Mouse (Mus musculus) liver, postnatal 0 days (tissue): ENCODE results near the gene Dach1. TPM values are rescaled to one million over a fixed set of nuclear protein-coding genes. Genes with fewer than 3 reads are reported as not detected.

Experiments used
- ATAC-seq: fragments of 200-750 bp; cut with Nextera tagmentation; 2 replicates; pipeline ENCODE4 v1.8.0; 2017; ENCODE audit warnings: mild to moderate bottlenecking, moderate library complexity
- DNase-seq: peaks from one replicate; pipeline ENCODE4 v3.0.0-alpha.2; 2016
- H3K27ac ChIP-seq: fragments of 300-500 bp; sonication (generic); 2 replicates; pipeline ENCODE4 v1.5.1; 2014; ENCODE audit warnings: antibody characterized with exemption, moderate library complexity, mild to moderate bottlenecking, low read depth
- H3K27me3 ChIP-seq: fragments of 300-500 bp; sonication (generic); 2 replicates; pipeline ENCODE4 v1.6.1; 2014; ENCODE audit warnings: low read length, control low read depth, mixed read lengths; ENCODE audit not compliant: insufficient read depth
- H3K36me3 ChIP-seq: fragments of 300-500 bp; sonication (generic); replicated peaks from 2 replicates; pipeline ENCODE4 v1.6.1; 2014; ENCODE audit warnings: mild to moderate bottlenecking, control low read depth, low read length, moderate library complexity, mixed read lengths; ENCODE audit not compliant: insufficient read depth
- H3K4me1 ChIP-seq: fragments of 300-500 bp; sonication (generic); 2 replicates; pipeline ENCODE4 v1.6.1; 2014; ENCODE audit warnings: antibody characterized with exemption, mild to moderate bottlenecking, control low read depth; ENCODE audit not compliant: insufficient read depth
- H3K4me2 ChIP-seq: fragments of 300-500 bp; sonication (generic); 2 replicates; pipeline ENCODE4 v1.6.1; 2014; ENCODE audit warnings: low read depth, mild to moderate bottlenecking, low read length, moderate library complexity, mixed read lengths
- H3K4me3 ChIP-seq: fragments of 300-500 bp; sonication (generic); 2 replicates; pipeline ENCODE4 v1.5.1; 2014; ENCODE audit warnings: low read depth, low read length
- H3K9ac ChIP-seq: fragments of 300-500 bp; sonication (generic); replicated peaks from 2 replicates; pipeline ENCODE4 v1.6.1; 2014; ENCODE audit warnings: mild to moderate bottlenecking, moderate library complexity
- H3K9me3 ChIP-seq: fragments of 300-500 bp; sonication (generic); 2 replicates; pipeline ENCODE4 v1.6.1; 2016; ENCODE audit warnings: mild to moderate bottlenecking, control low read depth, low read length, mixed read lengths
- CTCF ChIP-seq: sonication (generic); IDR thresholded peaks from 2 replicates; pipeline ENCODE4 v1.5.1; 2016; ENCODE audit warnings: antibody characterized with exemption, low read depth
- EP300 ChIP-seq: IDR thresholded peaks from 2 replicates; pipeline ENCODE4 v1.6.1; 2016; ENCODE audit warnings: antibody characterized with exemption, low read depth, mild to moderate bottlenecking
- WGBS: fragments of 180-500 bp; shearing (Covaris S2); extraction: QIAGEN DNeasy Blood & Tissue Kit; methylation state at CpG from one replicate; pipeline ENCODE4 v1.1.7; 2014; ENCODE audit not compliant: insufficient replicate concordance; 5-methylcytosine and 5-hydroxymethylcytosine counted together
- polyA plus RNA-seq: library from polyadenylated mRNA; unstranded; fragments of >200 nt; fragmentation: Nextera tagmentation; extraction: Ambion mirVana; gene quantifications from 2 replicates; pipeline ENCODE4 v1.2.1, GENCODE M21; 2015

Dach1 gene
- polyA plus RNA-seq, 1 experiment from 2014 or later = 0.39 TPM

DNA sequence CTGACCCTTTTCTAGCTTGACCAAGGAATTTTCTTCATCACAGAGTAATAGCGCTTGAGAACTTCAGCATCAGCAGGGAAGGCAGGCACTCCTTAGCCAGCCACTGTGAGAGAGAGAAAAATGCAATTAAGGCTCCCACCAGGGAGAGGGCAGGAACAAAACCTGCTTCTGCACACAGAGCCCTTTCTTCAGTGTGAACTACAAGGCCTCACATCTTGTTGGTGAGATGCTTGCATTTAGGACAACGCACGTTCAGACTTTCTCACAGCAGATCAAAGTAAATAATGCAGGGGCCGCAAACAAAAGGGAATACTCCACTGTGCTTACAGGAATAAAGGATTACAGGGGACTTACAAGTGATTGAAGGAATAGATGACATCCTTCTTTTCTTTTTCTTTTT, 74.3 kb downstream of the Dach1 start:
- ATAC-seq (no peak), DNase-seq (no peak)
- Histone ChIP-seq H3K27me3 (no peaks in the 10 kb centered on the region), H3K27ac (no peak overlapping the region), H3K9ac (no peak overlapping the region), H3K4me3 (no peak overlapping the region), H3K4me2 (no peak overlapping the region), H3K4me1 (no peaks in the 10 kb centered on the region), H3K36me3 (no peaks in the 10 kb centered on the region), H3K9me3 (no peaks in the 10 kb centered on the region)
- WGBS = 75% methylated on average over 4 of the region's 4 CpGs
- TF ChIP-seq EP300 (no peak), CTCF (no peak)

DNA sequence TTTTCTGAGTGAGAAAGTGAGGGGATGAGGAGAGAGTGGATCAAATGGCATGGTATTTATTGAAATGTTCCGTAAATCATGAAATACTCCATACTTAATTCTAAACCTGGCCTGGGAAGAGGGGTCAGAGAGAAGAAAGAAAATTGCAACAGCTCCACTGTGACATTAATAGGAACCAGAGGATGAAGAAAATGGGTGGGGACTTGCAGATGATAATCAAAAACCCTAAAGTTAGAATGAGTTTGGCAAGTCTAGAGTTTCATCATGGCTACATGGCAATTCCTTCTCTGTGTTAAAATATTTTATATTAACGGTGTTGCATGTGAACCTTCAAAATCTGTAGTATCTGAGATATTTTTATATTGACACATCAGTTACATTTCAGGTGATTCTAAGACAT, 80.3 kb downstream of the Dach1 start:
- Histone ChIP-seq H3K9ac (no peak overlapping the region), H3K27me3 (no peaks in the 10 kb centered on the region), H3K9me3 (no peaks in the 10 kb centered on the region), H3K4me3 (no peak overlapping the region), H3K36me3 (no peaks in the 10 kb centered on the region), H3K4me1 (no peaks in the 10 kb centered on the region), H3K27ac (no peak overlapping the region), H3K4me2 (no peak overlapping the region)
- WGBS = 73% methylated on average over 2 of the region's 2 CpGs
- DNase-seq (no peak), ATAC-seq (no peak)
- no peak for TF ChIP-seq CTCF
- no peak for TF ChIP-seq EP300

DNA sequence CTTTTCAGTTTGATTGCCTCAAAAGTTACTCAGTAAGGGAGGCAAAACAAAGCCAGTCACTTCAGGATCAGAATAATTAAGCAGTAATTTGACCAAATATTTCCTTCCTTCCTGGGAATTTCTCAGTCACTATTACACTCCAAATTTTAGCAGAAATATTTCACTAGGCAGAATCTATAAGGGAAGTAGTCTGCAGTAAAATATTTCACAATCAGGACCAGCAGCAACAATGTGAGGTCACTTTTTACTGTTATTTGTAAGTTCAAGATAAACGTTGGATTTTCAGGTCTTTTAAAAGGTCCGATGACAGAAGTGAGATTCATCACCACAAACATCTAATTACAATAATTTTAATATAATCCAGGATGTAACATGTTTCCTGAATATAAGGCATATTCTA, 82.2 kb downstream of the Dach1 start:
- Histone ChIP-seq H3K4me2 (no peak overlapping the region), H3K9ac (no peak overlapping the region), H3K4me3 (no peak overlapping the region), H3K27me3 (no peaks in the 10 kb centered on the region), H3K36me3 (no peaks in the 10 kb centered on the region), H3K9me3 (no peaks in the 10 kb centered on the region), H3K27ac (no peak overlapping the region), H3K4me1 (no peaks in the 10 kb centered on the region)
- no peak for DNase-seq
- ATAC-seq = no peak
- 54% methylated on average over 2 of the region's 2 CpGs for WGBS
- TF ChIP-seq CTCF = no peak
- no peak for TF ChIP-seq EP300

DNA sequence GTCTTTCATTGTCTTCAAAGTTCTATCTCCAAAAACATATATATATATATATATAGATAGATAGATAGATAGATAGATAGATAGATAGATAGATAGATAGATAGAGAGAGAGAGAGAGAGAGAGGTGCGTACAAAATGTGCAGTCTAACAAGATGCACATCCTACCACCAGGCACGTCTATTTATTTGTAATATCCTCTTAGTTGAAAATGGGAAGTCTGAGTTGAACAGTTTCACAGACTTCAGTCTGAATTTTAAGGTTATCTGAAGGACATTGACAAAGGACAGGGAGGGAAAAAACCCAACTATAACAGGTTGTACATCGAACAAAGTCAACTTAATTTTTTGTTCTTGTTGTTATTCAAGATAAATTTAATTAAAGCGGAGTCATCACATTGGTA, 82.8 kb downstream of the Dach1 start:
- TF ChIP-seq EP300 (no peak), CTCF (no peak)
- 62% methylated on average over 4 of the region's 4 CpGs for WGBS
- DNase-seq = no peak

DNA sequence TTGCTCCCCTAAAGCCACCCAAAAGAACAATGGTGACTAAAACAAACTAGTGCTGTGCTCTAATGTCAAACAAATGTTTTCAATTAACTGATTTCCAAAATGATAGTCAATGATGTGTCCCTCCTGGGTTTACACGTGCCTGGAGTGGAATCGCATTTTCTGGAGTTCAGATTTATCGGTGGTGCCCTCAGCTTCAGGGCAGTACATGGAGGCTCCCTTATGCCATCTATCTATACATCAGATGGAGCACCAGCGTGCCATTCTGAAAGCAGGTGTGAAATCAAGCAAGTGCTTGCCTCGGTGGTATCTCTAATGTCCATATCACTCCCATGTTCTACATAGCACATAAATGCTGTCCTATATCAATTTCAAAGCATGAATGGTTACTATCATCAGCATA, 84.4 kb downstream of the Dach1 start:
- H3K27ac ChIP-seq = no peak overlapping the region
- H3K36me3 ChIP-seq = no peaks in the 10 kb centered on the region
- no peaks in the 10 kb centered on the region for H3K4me1 ChIP-seq
- no peak for ATAC-seq
- no peak for DNase-seq
- no peaks in the 10 kb centered on the region for H3K9me3 ChIP-seq
- no peak for TF ChIP-seq EP300
- TF ChIP-seq CTCF = no peak
- no peaks in the 10 kb centered on the region for H3K27me3 ChIP-seq
- 80% methylated on average over 5 of the region's 5 CpGs for WGBS
- no peak overlapping the region for H3K9ac ChIP-seq
- H3K4me3 ChIP-seq = no peak overlapping the region
- H3K4me2 ChIP-seq = no peak overlapping the region

More for the DNA sequence above, 82.8 kb downstream of the Dach1 start:
- no peak overlapping the region for H3K4me2 ChIP-seq
- H3K4me3 ChIP-seq = no peak overlapping the region
- no peaks in the 10 kb centered on the region for H3K27me3 ChIP-seq
- no peak for ATAC-seq
- H3K27ac ChIP-seq = no peak overlapping the region
- no peaks in the 10 kb centered on the region for H3K36me3 ChIP-seq
- no peaks in the 10 kb centered on the region for H3K9me3 ChIP-seq
- no peaks in the 10 kb centered on the region for H3K4me1 ChIP-seq
- H3K9ac ChIP-seq = no peak overlapping the region

DNA sequence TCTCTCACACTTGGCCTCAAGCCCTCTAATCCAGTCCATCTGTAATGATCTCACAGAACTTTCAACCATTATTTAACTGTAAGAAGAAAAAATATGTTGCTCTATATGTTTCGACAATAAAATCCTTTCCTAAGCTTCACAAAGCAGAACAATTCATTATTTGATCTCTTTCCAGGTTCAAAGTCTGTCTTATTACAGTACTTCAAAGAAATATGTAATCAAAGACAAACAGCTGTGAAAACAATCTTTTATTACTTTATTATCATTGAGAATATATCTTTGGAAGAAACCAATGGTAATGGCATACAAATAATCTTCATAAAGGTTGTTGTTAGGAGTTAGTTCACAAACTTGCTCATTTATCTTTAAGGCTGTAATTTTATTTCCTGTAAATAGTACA, 84.8 kb downstream of the Dach1 start:
- no peaks in the 10 kb centered on the region for H3K36me3 ChIP-seq
- no peaks in the 10 kb centered on the region for H3K27me3 ChIP-seq
- no peak for DNase-seq
- H3K4me2 ChIP-seq = no peak overlapping the region
- no peak overlapping the region for H3K9ac ChIP-seq
- H3K27ac ChIP-seq = no peak overlapping the region
- no peaks in the 10 kb centered on the region for H3K9me3 ChIP-seq
- H3K4me1 ChIP-seq = no peaks in the 10 kb centered on the region
- no peak for ATAC-seq
- no peak overlapping the region for H3K4me3 ChIP-seq
- TF ChIP-seq CTCF = no peak
- no peak for TF ChIP-seq EP300
- 67% methylated on average over 1 of the region's 1 CpGs for WGBS

DNA sequence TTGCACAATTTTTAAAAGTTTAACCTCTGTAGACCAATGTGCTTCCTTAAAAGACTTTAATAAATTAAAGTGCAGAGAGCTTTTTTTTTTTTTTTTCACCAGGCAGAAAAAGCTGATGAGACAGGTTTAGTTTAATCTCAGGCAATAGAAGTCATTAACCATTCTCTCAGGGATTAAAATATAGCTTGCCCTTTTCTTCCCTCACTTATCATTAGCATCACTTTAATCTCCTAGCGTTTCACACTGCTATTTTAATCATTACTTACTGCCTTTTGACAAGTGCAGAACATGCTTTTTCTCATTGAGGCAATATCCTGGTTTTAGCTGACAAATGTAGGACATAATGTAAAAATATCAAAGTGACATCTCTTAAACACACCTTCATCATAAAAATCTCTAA, 86.1 kb downstream of the Dach1 start:
- H3K27me3 ChIP-seq = no peaks in the 10 kb centered on the region
- H3K27ac ChIP-seq = no peak overlapping the region
- H3K36me3 ChIP-seq = no peaks in the 10 kb centered on the region
- 58% methylated on average over 1 of the region's 1 CpGs for WGBS
- H3K9me3 ChIP-seq = no peaks in the 10 kb centered on the region
- DNase-seq = no peak
- no peaks in the 10 kb centered on the region for H3K4me1 ChIP-seq
- TF ChIP-seq CTCF = no peak
- no peak overlapping the region for H3K4me3 ChIP-seq
- ATAC-seq = no peak
- H3K9ac ChIP-seq = no peak overlapping the region
- no peak overlapping the region for H3K4me2 ChIP-seq
